Mouse (Mus musculus) left cerebral cortex, adult 2 months (tissue): ENCODE measurements around the gene Defa2. TPM values are rescaled to one million over a fixed set of nuclear protein-coding genes. Genes with fewer than 3 reads are reported as not detected.
"Not testable (repeated sequence)": the region's sequence is repeated elsewhere in the genome, so short reads cannot be mapped to it uniquely, and the experiment has no call there.

Source experiments
- DNase-seq, 2 experiments: peaks; one replicate each; pipeline ENCODE4 v3.0.0; 2021 to 2022; ENCODE audit warnings: low spot score in 2 of 2, mixed read lengths in 1 of 2; ENCODE audit errors: extremely low spot score in 1 of 2
- H3K27ac ChIP-seq: fragments of 200-600 bp; 2 replicates; pipeline ENCODE4 v1.8.1; 2022
- H3K4me3 ChIP-seq: fragments of 200-600 bp; 2 replicates; pipeline ENCODE4 v1.8.1; 2022
- intact Hi-C: fragments of 180-260 bp; cut with DNase I; formaldehyde crosslinking; loops from one replicate; pipeline ENCODE4 v1.15.1; 2025
- long read RNA-seq, 2 experiments: library from polyadenylated mRNA; stranded (forward); transcript quantifications; one replicate each; pipeline ENCODE4 v2.0.0; 2021; ENCODE audit warnings: borderline mapping rate in 2 of 2
- total RNA-seq, 2 experiments: library from RNA; stranded (reverse); gene quantifications; 2 replicates each; pipeline ENCODE4 v1.2.3; 2021

Defa2 gene
- total RNA-seq, result not detected
- long read RNA-seq, experiment 1, result 0 reads
- long read RNA-seq, experiment 2, result 0 reads

DNA sequence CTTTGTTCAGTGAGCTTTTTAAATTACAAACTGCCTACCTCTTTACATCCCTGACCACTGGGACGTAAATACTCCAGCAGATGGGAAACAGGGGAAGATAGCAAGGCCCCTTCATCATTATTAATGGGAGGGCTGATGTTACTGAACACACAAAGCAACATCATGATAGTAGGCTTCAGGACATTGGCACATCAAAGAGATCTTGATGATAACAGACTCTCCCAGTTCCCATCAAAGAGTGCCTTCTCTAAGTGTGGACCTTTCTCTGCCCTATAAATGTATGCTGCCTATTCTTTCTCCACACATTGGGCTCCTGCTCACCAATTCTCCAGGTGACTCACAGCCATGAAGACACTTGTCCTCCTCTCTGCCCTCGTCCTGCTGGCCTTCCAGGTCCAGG, at the start of gene Defa2:
Gene Defa2 (plus strand): TSS at position 301 of the 400 bp plus-strand sequence.
- DNase-seq, H3K4me3 ChIP-seq, H3K27ac ChIP-seq, intact Hi-C loops: not testable (repeated sequence)

DNA sequence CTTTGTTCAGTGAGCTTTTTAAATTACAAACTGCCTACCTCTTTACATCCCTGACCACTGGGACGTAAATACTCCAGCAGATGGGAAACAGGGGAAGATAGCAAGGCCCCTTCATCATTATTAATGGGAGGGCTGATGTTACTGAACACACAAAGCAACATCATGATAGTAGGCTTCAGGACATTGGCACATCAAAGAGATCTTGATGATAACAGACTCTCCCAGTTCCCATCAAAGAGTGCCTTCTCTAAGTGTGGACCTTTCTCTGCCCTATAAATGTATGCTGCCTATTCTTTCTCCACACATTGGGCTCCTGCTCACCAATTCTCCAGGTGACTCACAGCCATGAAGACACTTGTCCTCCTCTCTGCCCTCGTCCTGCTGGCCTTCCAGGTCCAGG, 13.2 kb downstream of the Defa2 start, which contains the start of gene Defa33:
Gene Defa33 (plus strand): TSS at position 301 of the 400 bp plus-strand sequence.
- intact Hi-C loops, H3K4me3 ChIP-seq, DNase-seq, H3K27ac ChIP-seq: not testable (repeated sequence)

DNA sequence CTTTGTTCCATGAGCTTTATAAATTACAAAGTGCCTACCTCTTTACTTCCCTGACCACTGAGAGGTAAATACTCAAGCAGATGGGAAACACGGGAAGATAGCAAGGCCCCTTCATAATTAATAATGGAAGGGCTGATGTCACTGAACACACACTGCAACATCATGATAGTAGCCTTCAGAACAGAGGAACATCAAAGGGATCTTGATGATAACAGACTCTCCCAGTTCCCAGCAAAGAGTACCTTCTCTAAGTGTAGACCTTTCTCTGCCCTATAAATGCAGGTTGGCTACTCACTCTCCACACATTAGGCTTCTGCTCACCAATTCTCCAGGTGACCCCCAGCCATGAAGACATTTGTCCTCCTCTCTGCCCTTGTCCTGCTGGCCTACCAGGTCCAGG, 48.8 kb downstream of the Defa2 start, which contains the start of gene Defa36:
Gene Defa36 (plus strand): TSS at position 301 of the 400 bp plus-strand sequence.
- DNase-seq, H3K4me3 ChIP-seq, H3K27ac ChIP-seq, intact Hi-C loops: not testable (repeated sequence)

Other genes starting within 250 kb of the Defa2 start
- not detected for gene Defa30, start 243.9 kb upstream of the Defa2 start, total RNA-seq
- gene Defa22, start 216.2 kb upstream of the Defa2 start, total RNA-seq, result not detected
- not detected for gene Defa31, start 186.9 kb upstream of the Defa2 start, total RNA-seq
- gene Gm15293, start 177.0 kb upstream of the Defa2 start, total RNA-seq, result not detected
- gene Gm15292, start 128.8 kb upstream of the Defa2 start, total RNA-seq, result not detected
- gene Defa27, start 63.0 kb upstream of the Defa2 start, total RNA-seq, result not detected
- not detected for gene Defa29, start 51.5 kb upstream of the Defa2 start, total RNA-seq
- not detected for gene Defa33, start 13.3 kb downstream of the Defa2 start, total RNA-seq
- not detected for gene Defa36, start 48.9 kb downstream of the Defa2 start, total RNA-seq
- not detected for gene Gm7849, start 78.0 kb downstream of the Defa2 start, total RNA-seq
- gene Defa20, start 130.7 kb downstream of the Defa2 start, total RNA-seq, result not detected
- gene Defa32, start 150.5 kb downstream of the Defa2 start, total RNA-seq, result not detected
- gene Defa37, start 186.9 kb downstream of the Defa2 start, total RNA-seq, result not detected
- gene Defa28, start 204.5 kb downstream of the Defa2 start, total RNA-seq, result not detected
- gene Gm7861, start 216.0 kb downstream of the Defa2 start, total RNA-seq, result not detected
- not detected for gene Defa26, start 239.7 kb downstream of the Defa2 start, total RNA-seq